Mouse (Mus musculus) heart, adult 2 months (tissue): Measurements from ENCODE around the gene Nrk.

Source experiments
- CTCF ChIP-seq: fragments of 200-600 bp; IDR thresholded peaks from 2 replicates; pipeline ENCODE4 v1.8.1; 2022; ENCODE audit warnings: antibody characterized with exemption, mild to moderate bottlenecking, moderate library complexity
- EP300 ChIP-seq: fragments of 200-500 bp; IDR thresholded peaks from 2 replicates; pipeline ENCODE4 v1.6.1; 2011; ENCODE audit warnings: low read depth, low read length, control low read depth; ENCODE audit not compliant: insufficient read depth
- POLR2A ChIP-seq: fragments of 200-500 bp; IDR thresholded peaks from 2 replicates; pipeline ENCODE4 v1.6.1; 2011; ENCODE audit warnings: mild to moderate bottlenecking, low read depth, low read length, control low read depth; ENCODE audit not compliant: insufficient read depth

- no peak for TF ChIP-seq EP300
- TF ChIP-seq CTCF, result no peak
- no peak for TF ChIP-seq POLR2A
These were observed 864 bp upstream of the Nrk start for GRCm38 (mm10) chrX:138913366-138913765.
